Mouse (Mus musculus) small intestine, adult 2 months (tissue): ENCODE data around the gene Tmem147.

ENCODE experiments used
- CTCF ChIP-seq: fragments of 200-500 bp; IDR thresholded peaks from 2 replicates; pipeline ENCODE4 v1.5.1; 2012; ENCODE audit warnings: low read depth, mild to moderate bottlenecking, control low read depth, inconsistent platforms, low read length, moderate library complexity, mixed read lengths; ENCODE audit not compliant: insufficient replicate concordance, insufficient read length; ENCODE audit errors: extremely low read depth
- POLR2A ChIP-seq: fragments of 200-500 bp; IDR thresholded peaks from 2 replicates; pipeline ENCODE4 v1.6.1; 2012; ENCODE audit warnings: low read depth, mild to moderate bottlenecking, control low read depth, inconsistent platforms, low read length, moderate library complexity

DNA sequence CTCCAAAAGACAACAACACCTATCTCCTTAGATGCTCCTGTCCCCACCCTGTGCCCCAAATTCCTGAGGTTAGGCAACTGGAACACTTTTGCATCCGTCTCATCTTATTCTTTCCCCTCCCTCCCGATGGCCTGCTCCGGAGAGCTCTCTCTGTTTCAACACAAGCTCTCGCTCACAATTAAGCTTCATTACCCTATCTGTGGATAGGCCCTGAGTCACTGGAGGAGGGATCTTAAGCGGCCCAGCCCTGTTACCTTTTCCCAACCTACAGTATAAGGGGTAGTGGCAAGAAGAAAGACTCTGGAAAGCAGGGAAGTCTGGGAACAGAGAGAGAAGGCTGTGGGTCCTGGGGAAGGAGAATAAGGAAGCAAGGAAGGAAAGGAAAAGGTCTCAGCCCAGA lies 34.1 kb upstream of the Tmem147 start, which contains the start of gene Dmkn:
- TF ChIP-seq CTCF (no peak), POLR2A (no peak)
